Mouse (Mus musculus): Measurements from ENCODE around the gene Nbas. TPM values are rescaled to one million over a fixed set of nuclear protein-coding genes. Genes with fewer than 3 reads are reported as not detected.

Nbas gene
- total RNA-seq (2023) = 10 to 100 TPM; 12.3 to 14.3 TPM

DNA sequence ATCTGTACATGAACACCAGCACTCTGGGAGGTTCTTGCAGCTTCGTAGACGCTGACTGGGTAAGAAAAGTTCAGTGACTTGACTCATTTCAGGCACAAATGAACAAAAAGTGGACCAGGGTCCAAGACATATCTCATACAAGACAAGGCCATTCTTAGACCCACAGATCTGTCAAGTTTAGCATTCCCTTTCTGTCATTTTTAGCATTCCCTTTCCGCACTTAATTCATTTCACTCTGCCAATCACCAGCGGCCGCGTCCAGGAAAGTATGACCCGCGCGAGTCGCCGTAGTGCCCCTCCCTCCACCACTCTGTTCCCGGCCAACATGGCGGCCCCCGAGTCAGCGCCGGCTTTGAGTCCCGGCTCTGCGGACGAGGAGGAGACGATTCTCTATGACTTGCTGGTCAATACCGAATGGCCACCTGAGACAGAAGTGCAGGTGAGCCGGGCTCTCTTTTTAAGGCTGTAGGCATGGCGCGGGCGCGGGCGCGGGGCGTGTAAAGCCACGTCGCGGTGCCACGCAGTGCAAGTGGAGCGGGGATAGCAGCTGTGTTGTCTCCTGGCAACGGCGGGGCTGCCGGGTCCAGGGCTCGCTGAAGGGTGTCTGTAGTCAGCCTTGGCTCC lies at the start of gene Nbas:
TSS of gene Nbas (plus strand) at position 308 of the 624 bp plus-strand sequence.

DNA sequence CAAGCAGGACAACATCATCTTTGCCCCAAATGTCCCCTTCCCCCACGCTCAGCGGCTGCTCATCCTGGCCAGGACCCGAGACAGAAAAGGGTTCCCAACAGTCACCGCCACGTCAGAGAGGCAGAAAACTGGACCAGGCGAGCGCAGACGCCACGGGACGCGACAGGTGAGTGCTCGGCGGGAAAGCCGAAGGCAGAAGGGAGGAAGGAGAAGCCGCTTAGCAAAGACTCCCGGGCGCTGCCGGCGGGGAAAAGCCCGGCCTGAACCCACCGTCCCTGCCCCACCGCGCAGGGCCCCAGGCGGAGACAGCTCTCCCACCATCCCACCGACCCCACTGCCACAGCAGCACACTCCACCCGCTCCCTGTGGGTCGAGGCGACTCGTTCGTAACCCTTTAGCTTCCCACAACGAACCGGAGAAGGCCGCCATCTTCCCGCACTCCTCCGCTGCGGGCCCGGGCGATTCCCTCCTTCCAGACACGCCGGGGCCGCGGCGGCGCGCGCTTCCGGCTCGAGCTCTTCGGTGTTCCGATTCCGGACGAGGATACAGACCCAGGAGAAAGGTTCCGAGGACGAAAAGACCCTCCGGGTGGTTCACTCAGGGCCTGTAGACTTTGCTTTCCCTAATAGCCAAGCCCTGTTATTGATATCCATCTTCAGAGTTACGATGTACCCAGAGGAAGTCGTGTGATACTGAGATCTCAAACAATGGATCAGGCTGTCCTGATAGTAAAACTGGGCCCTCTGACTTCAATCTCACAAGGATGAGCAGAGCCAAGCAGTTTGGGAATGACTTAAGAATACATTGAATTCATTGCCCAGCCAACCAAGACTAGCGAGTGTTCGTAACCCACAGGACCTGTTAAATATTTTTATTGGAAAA lies 20.0 kb upstream of the Nbas start, which contains the start of gene Ddx1:
TSS of gene Ddx1 (minus strand) at position 523 of the 882 bp plus-strand sequence.

Other genes with a start within 250 kb of the Nbas start
- gene Ddx1, start 19.9 kb upstream of the Nbas start, total RNA-seq (2023) = 10 to 100 TPM; 23.5 to 27.4 TPM